Mouse (Mus musculus) embryonic facial prominence, embryonic 10.5 days (tissue): Measurements from ENCODE around the gene Ankrd34a. TPM values are rescaled to one million over a fixed set of nuclear protein-coding genes. Genes with fewer than 3 reads are reported as not detected.
A peak's percentile ranks its signal among the peaks of the same experiment; 100 is the strongest.

Experiments used
- DNase-seq: peaks from one replicate; pipeline ENCODE4 v3.0.0-alpha.2; 2017; ENCODE audit warnings: low spot score
- H3K27ac ChIP-seq: fragments of 300-500 bp; sonication (generic); replicated peaks from 2 replicates; pipeline ENCODE4 v1.5.1; 2016; ENCODE audit warnings: mild to moderate bottlenecking
- H3K27me3 ChIP-seq: fragments of 300-500 bp; sonication (generic); replicated peaks from 2 replicates; pipeline ENCODE4 v1.6.1; 2016; ENCODE audit warnings: low read depth, mild to moderate bottlenecking; ENCODE audit not compliant: poor library complexity, severe bottlenecking
- H3K36me3 ChIP-seq: fragments of 300-500 bp; sonication (generic); replicated peaks from 2 replicates; pipeline ENCODE4 v1.6.1; 2016; ENCODE audit warnings: mild to moderate bottlenecking, moderate library complexity
- H3K4me1 ChIP-seq: fragments of 300-500 bp; sonication (generic); 2 replicates; pipeline ENCODE4 v1.6.1; 2016
- H3K4me3 ChIP-seq: fragments of 300-500 bp; sonication (generic); 2 replicates; pipeline ENCODE4 v1.5.1; 2016; ENCODE audit warnings: mild to moderate bottlenecking, moderate library complexity
- H3K9me3 ChIP-seq: fragments of 300-500 bp; sonication (generic); 2 replicates; pipeline ENCODE4 v1.6.1; 2016; ENCODE audit warnings: mild to moderate bottlenecking
- WGBS: fragments of 180-500 bp; shearing (Covaris S2); methylation state at CpG from one replicate; pipeline ENCODE4 v1.1.7; 2016; 5-methylcytosine and 5-hydroxymethylcytosine counted together
- polyA plus RNA-seq: library from polyadenylated mRNA; unstranded; fragments of >200 nt; fragmentation: Nextera tagmentation; extraction: Ambion mirVana; gene quantifications from 2 replicates; pipeline ENCODE4 v1.2.1, GENCODE M21; 2016

Ankrd34a gene
- polyA plus RNA-seq, 1 experiment from 2014 or later, result 0.66 TPM

GRCm38 (mm10) chr3:96566661-96567450 lies 29.6 kb upstream of the Ankrd34a start:
- Histone ChIP-seq H3K36me3 (no peaks in the 10 kb centered on the region), H3K4me3 (no peak overlapping the region), H3K4me1 (peaks cover 37% of the 10 kb centered on the region), H3K27me3 (0 out of 2 replicates have a peak, but pooled peaks cover 4% of the 10 kb centered on the region), H3K27ac (no peak overlapping the region), H3K9me3 (no peaks in the 10 kb centered on the region)
- DNase-seq, result no peak
- WGBS, result 87% methylated on average over 8 of the region's 8 CpGs

GRCm38 (mm10) chr3:96568605-96569004 lies 27.8 kb upstream of the Ankrd34a start:
- Histone ChIP-seq H3K27ac (no peak overlapping the region; the same call in 1 of the 2 replicates), H3K27me3 (0 out of 2 replicates have a peak, but pooled peaks cover 4% of the 10 kb centered on the region), H3K4me1 (peaks cover 39% of the 10 kb centered on the region), H3K9me3 (no peaks in the 10 kb centered on the region), H3K4me3 (no peak overlapping the region), H3K36me3 (no peaks in the 10 kb centered on the region)
- 71% methylated on average over 8 of the region's 8 CpGs for WGBS
- DNase-seq, result no peak

GRCm38 (mm10) chr3:96569506-96569905 lies 26.9 kb upstream of the Ankrd34a start:
- Histone ChIP-seq H3K27me3 (0 out of 2 replicates have a peak, but pooled peaks cover 4% of the 10 kb centered on the region), H3K27ac (no peak overlapping the region), H3K4me1 (peaks cover 40% of the 10 kb centered on the region), H3K36me3 (no peaks in the 10 kb centered on the region), H3K9me3 (no peaks in the 10 kb centered on the region), H3K4me3 (no peak overlapping the region)
- no peak for DNase-seq
- WGBS, result 90% methylated on average over 13 of the region's 13 CpGs

GRCm38 (mm10) chr3:96569966-96570605 lies 26.4 kb upstream of the Ankrd34a start:
- DNase-seq, result no peak
- H3K4me1 ChIP-seq, result peaks cover 35% of the 10 kb centered on the region
- H3K9me3 ChIP-seq, result no peaks in the 10 kb centered on the region
- no peak overlapping the region for H3K4me3 ChIP-seq
- no peaks in the 10 kb centered on the region for H3K36me3 ChIP-seq
- H3K27ac ChIP-seq, result no peak overlapping the region
- 88% methylated on average over 11 of the region's 11 CpGs for WGBS
- H3K27me3 ChIP-seq, result 0 out of 2 replicates have a peak, but pooled peaks cover 4% of the 10 kb centered on the region

GRCm38 (mm10) chr3:96570643-96571042 lies 25.8 kb upstream of the Ankrd34a start:
- peaks cover 41% of the 10 kb centered on the region for H3K4me1 ChIP-seq
- H3K36me3 ChIP-seq, result no peaks in the 10 kb centered on the region
- H3K4me3 ChIP-seq, result no peak overlapping the region
- DNase-seq, result no peak
- H3K27me3 ChIP-seq, result 0 out of 2 replicates have a peak, but pooled peaks cover 4% of the 10 kb centered on the region
- 70% methylated on average over 7 of the region's 7 CpGs for WGBS
- no peaks in the 10 kb centered on the region for H3K9me3 ChIP-seq
- H3K27ac ChIP-seq, result peak overlapping the region; percentile 10; the same call in 1 of the 2 replicates

GRCm38 (mm10) chr3:96571336-96571735 lies 25.1 kb upstream of the Ankrd34a start:
- WGBS, result 85% methylated on average over 2 of the region's 2 CpGs
- no peak for DNase-seq
- Histone ChIP-seq H3K36me3 (no peaks in the 10 kb centered on the region), H3K27ac (no peak overlapping the region), H3K27me3 (0 out of 2 replicates have a peak, but pooled peaks cover 4% of the 10 kb centered on the region), H3K4me3 (no peak overlapping the region), H3K4me1 (peaks cover 48% of the 10 kb centered on the region), H3K9me3 (no peaks in the 10 kb centered on the region)

- Histone ChIP-seq H3K4me1 (peaks cover 54% of the 10 kb centered on the region), H3K4me3 (no peak overlapping the region), H3K27ac (peak overlapping the region; percentile 31), H3K27me3 (0 out of 2 replicates have a peak, but pooled peaks cover 4% of the 10 kb centered on the region), H3K36me3 (no peaks in the 10 kb centered on the region), H3K9me3 (no peaks in the 10 kb centered on the region)
- no peak for DNase-seq
- 79% methylated on average over 16 of the region's 16 CpGs for WGBS
These were observed 24.3 kb upstream of the Ankrd34a start for GRCm38 (mm10) chr3:96571896-96572698.

GRCm38 (mm10) chr3:96573611-96574511 lies 22.6 kb upstream of the Ankrd34a start:
- WGBS, result 69% methylated on average over 19 of the region's 19 CpGs
- no peak for DNase-seq
- 0 out of 2 replicates have a peak overlapping the region, but pooled peaks have one; percentile 5 for H3K4me3 ChIP-seq
- H3K9me3 ChIP-seq, result no peaks in the 10 kb centered on the region
- H3K27ac ChIP-seq, result no peak overlapping the region
- 0 out of 2 replicates have a peak, but pooled peaks cover 4% of the 10 kb centered on the region for H3K27me3 ChIP-seq
- no peaks in the 10 kb centered on the region for H3K36me3 ChIP-seq
- peaks cover 53% of the 10 kb centered on the region for H3K4me1 ChIP-seq

GRCm38 (mm10) chr3:96575272-96575984 lies 21.0 kb upstream of the Ankrd34a start:
- Histone ChIP-seq H3K4me3 (no peak overlapping the region), H3K27me3 (peaks cover 4% of the 10 kb centered on the region; the same call in 1 of the 2 replicates), H3K4me1 (peaks cover 56% of the 10 kb centered on the region), H3K9me3 (no peaks in the 10 kb centered on the region), H3K27ac (peak overlapping the region; percentile 48), H3K36me3 (no peaks in the 10 kb centered on the region)
- 81% methylated on average over 8 of the region's 8 CpGs for WGBS
- no peak for DNase-seq

GRCm38 (mm10) chr3:96576005-96576658 lies 20.3 kb upstream of the Ankrd34a start:
- Histone ChIP-seq H3K4me3 (peak overlapping the region; percentile 23; the same call in 1 of the 2 replicates), H3K36me3 (no peaks in the 10 kb centered on the region), H3K9me3 (no peaks in the 10 kb centered on the region), H3K27me3 (peaks cover 9% of the 10 kb centered on the region), H3K4me1 (peaks cover 57% of the 10 kb centered on the region), H3K27ac (peak overlapping the region; percentile 76)
- peak; percentile 34 for DNase-seq
- 65% methylated on average over 14 of the region's 14 CpGs for WGBS
